Mouse (Mus musculus) left cerebral cortex, adult 6 months (tissue): Measurements from ENCODE around the gene Ctnna2. TPM values are rescaled to one million over a fixed set of nuclear protein-coding genes. Genes with fewer than 3 reads are reported as not detected.

Source experiments
- long read RNA-seq, 2 experiments: library from polyadenylated mRNA; unstranded; transcript quantifications; one replicate each; pipeline ENCODE4 v2.0.0; 2019 to 2020
- polyA plus RNA-seq: library from polyadenylated mRNA; unstranded; fragments of <200 nt; fragmentation: Nextera tagmentation; gene quantifications from 2 replicates; pipeline ENCODE4 v1.2.3, GENCODE M21; 2021

The Ctnna2 gene
- 24.8 and 29.2 TPM in 2 replicates for polyA plus RNA-seq
- long read RNA-seq, experiment 1, partial matches to known transcripts = 18 of 35 reads
- long read RNA-seq, experiment 1, other reads (novel, unspliced or antisense) = 16 of 35 reads
- long read RNA-seq, experiment 2, partial matches to known transcripts = 12 of 28 reads
- long read RNA-seq, experiment 2, other reads (novel, unspliced or antisense) = 16 of 28 reads

GRCm38 (mm10) chr6:77979241-77979961 lies at the start of gene Ctnna2:
Gene Ctnna2 (minus strand): TSS chr6:77979699.

GRCm38 (mm10) chr6:77242601-77243406 lies 736.7 kb downstream of the Ctnna2 start, which contains the start of gene Lrrtm1:
Gene Lrrtm1 (plus strand): TSS chr6:77242689.

